Comparison of ENCODE assay signal across 14 mouse cellular contexts in the genomic region with DNA sequence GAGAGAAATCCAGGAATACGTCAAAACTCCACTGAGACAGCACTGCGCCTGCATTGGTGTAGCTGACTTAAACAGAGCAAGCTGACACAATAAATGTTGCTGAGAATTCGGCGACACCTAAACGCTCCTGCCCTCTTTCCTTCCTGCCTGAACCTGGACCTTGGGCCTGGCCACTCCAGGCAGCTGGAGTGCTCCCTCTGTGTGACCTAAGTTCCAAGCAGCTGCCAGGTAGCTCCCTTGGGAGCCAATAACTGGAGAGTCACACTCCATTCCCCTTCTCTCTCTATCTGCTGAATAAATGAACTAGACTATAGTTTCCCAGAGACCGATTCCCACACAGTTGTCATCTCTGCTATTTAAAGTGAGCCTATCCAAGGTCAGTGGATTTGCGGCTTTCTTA.
"Had no signal": no experiment of that assay in that cellular context is flagged by ENCODE, and none has a peak within 500 bp of the region (broad histone marks: within the 10 kb centered on the region; RNA-seq: fewer than 3 reads in every experiment).

No protein-coding gene starts in this region.

- H3K9me3 ChIP-seq: intestine, embryonic 15.5 days; limb, embryonic 12.5 days; lung, embryonic 15.5 days; megakaryocyte, embryonic 14.5 days; midbrain, embryonic 15.5 days; neural tube, embryonic 12.5 days; stomach, embryonic 15.5 days had no signal

- ATAC-seq: midbrain, embryonic 15.5 days had no signal

- H3K4me2 ChIP-seq: intestine, embryonic 15.5 days; lung, embryonic 15.5 days; midbrain, embryonic 11.5 days; midbrain, embryonic 15.5 days; neural tube, embryonic 12.5 days; stomach, embryonic 15.5 days had no signal

- H3K4me3 ChIP-seq: intestine, embryonic 15.5 days; limb, embryonic 12.5 days; lung, embryonic 15.5 days; megakaryocyte, embryonic 14.5 days; midbrain, embryonic 15.5 days; neural tube, embryonic 12.5 days; stomach, embryonic 15.5 days had no signal

- H3K27ac ChIP-seq: intestine, embryonic 15.5 days; kidney, postnatal 0 days; lung, embryonic 15.5 days; macrophage; midbrain, embryonic 15.5 days; neural tube, embryonic 12.5 days; stomach, embryonic 15.5 days had no signal

- DNase-seq: layer of hippocampus, adult 9-11 months; liver; lung, postnatal 14 days; spleen, adult 18-20 months had no signal

- H3K9ac ChIP-seq: intestine, embryonic 15.5 days; limb, embryonic 12.5 days; lung, embryonic 15.5 days; midbrain, embryonic 15.5 days; neural tube, embryonic 12.5 days; stomach, embryonic 15.5 days had no signal

- H3K27me3 ChIP-seq: intestine, embryonic 15.5 days; limb, embryonic 12.5 days; lung, embryonic 15.5 days; midbrain, embryonic 15.5 days; neural tube, embryonic 12.5 days; stomach, embryonic 15.5 days had no signal

- H3K4me1 ChIP-seq: midbrain, embryonic 15.5 days had no signal

- H3K36me3 ChIP-seq: intestine, embryonic 15.5 days; limb, embryonic 12.5 days; lung, embryonic 15.5 days; midbrain, embryonic 15.5 days; neural tube, embryonic 12.5 days; stomach, embryonic 15.5 days had no signal
